Mouse (Mus musculus) brain, adult 2 months (tissue): ENCODE results near the gene Cyp2e1.
"Not testable (repeated sequence)": the region's sequence is repeated elsewhere in the genome, so short reads cannot be mapped to it uniquely, and the experiment has no call there.

Source experiments
- DNase-seq: peaks from one replicate; pipeline ENCODE4 v3.0.0; 2011; ENCODE audit warnings: low read depth, low spot score

Gene Cyp2e1

DNA sequence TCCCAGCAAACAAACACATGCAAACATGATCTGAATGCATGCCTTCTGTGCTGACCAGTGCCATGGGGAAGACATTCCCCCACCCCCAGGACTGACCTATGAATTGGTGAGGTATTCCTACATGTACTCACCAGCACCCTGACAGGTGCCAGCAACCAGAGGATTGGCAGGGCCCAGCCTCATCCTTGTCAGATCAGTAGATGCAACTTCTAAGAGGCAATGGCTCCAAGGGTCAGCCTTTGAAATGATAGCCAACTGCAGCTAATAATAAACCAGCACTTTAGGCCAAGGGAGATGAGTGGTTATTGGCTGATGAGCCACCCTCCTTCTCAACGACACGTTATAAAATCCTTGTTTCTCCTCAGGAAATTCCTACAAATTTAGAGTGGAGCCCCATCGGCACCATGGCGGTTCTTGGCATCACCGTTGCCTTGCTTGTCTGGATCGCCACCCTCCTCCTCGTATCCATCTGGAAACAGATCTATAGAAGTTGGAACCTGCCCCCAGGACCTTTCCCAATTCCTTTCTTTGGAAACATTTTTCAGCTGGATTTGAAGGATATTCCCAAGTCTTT lies at the start of gene Cyp2e1:
Cyp2e1 (plus strand) TSS at position 293 of the 574 bp plus-strand sequence.
- DNase-seq: no peak

DNA sequence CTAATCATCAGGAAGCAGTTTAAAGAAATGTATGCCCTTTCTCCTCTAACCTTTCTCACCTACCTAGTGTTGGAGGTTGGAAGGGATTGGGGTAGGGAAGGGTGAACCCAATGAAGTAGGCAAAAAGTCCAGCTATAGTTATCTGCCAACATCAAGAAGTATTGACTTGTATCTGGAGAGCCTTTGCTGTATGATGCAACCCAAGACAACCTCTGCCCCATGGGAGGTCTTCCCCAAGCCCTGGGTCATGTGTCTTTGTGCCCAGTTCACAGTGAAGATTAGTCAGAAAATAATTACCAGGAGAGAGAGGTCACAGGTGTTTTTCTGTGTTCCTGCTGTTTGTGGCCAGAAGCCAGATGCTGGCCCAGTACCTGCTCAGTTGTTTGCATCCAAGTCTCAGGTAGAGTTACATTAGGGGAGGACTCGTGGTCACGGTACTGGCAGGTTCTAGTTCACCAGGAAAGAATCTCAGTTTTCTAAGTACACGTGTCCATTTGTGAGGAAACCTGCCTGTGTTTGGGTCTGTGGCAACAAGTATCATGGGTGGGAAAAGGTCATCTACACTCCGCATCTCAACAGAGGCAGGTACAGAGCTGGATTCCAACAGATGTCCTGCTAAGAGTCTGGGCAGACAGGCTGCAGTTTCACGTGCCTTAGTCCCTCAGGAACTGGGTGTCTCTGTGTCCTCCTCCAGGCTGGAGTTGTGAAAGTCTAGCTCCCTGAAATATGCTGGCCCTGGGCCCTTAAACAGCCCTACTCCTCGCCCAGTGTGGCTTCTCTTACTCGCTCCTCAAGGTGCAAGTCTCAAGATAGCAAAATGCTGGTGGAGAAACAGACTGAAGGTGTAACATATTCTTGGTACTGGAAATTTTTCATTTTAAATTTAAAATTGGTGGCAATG lies 46.1 kb upstream of the Cyp2e1 start:
- DNase-seq: peak; percentile 54

DNA sequence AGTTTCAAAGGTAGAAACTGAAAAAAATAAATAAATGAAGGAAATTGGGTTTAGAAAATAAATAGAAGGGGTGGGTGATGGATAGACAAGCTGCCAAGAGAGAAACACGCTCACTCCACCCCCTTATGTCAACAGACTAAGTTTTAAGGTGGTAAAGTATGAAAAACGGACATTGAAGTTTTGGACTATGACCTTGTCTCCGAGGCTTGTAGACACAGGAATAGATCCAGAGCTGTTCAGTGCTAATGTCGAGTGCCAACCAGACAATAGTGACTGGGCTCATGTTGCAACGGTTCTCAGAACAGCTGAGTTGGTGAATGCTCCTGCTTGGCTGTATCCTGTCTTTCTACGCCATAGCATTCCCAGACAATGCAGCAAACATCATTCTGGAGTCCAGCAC lies 42.4 kb upstream of the Cyp2e1 start:
- no peak for DNase-seq

DNA sequence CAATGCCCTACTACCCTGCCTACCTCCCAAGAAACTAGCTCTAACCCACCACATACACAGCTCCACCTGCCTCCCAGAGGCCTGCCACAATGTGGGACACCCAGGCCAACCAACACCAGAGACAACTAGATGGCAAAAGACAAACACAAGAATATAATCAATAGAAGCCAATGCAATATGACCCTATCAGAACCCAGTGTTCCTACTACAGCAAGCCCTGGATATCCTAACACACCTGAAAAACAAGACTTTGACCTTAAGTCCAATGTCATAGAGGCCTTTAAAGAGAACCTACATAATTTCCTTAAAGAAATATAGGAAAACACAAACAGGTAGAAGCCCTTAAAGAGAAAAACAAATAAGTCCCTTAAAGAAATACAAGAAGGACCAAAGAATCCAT lies 38.0 kb upstream of the Cyp2e1 start:
- no peak for DNase-seq

DNA sequence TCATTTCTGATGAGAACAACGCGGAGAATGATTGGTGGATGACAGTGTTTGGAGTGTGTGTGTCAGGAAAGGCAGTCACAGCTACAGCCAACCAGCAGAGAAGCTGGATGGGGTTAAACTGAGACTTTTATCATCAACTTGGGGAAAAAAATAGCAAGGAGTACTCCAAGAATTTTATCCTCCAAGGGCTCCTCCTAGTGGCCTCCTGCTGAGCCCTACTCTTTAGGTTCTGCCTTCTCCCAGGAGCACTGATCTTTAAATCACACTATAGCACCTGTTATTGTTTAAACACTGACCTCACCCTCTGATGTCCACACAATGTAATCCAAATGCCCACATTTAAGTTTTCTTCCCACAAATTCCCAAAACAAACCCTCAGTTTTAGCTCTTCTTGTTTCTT lies 30.4 kb upstream of the Cyp2e1 start:
- DNase-seq: peak; percentile 50

DNA sequence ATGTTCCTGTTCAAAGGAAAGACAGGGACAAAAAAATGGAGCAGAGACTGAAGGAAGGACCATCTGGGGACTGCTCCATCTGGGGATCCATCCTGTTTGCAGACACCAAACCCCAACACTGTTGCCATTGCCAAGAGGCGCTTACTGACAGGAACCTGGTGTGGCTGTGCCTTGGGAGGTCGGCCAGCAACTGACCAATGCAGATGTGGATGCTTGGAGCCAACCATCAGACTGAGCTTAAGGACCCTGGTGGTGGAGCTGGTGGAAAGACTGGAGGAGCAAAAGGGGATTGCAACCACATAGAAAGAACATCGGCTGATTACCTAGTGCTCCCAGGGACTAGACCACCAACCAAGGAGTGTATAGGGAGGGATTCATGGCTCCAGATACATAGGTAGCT lies 16.1 kb upstream of the Cyp2e1 start:
- no peak for DNase-seq

DNA sequence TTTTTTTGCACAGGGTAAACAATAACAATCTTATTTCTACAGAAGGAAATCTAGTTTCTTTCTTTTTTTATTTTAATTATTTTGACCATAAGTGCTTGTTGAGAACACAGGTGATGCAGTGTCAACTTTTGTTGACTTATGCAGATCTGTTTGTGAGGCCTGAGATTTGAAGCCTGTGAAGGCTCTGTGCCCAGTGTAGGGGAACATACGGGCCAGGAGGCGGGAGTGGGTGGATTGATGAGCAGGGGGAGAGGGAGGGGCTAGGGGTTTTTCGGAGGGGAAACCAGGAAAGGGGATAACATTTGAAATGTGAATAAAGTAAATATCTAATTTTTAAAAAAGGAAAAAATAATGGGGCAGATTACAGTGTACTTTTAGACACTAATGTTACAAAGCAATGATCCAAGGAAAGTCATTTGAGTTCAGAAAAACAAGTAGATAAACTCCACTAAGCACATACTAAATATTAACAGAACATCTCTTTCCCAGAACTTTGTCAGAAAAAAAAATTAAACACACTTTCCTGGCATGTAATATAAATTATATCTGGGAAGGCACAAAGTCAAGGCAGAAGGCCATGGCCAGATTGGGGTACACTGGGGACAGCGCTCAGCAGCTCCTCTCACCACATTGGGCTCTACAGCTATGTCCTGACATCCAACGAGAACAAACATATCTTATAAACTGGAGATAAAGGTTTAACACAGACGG lies 15.3 kb upstream of the Cyp2e1 start:
- peak; percentile 9 for DNase-seq

DNA sequence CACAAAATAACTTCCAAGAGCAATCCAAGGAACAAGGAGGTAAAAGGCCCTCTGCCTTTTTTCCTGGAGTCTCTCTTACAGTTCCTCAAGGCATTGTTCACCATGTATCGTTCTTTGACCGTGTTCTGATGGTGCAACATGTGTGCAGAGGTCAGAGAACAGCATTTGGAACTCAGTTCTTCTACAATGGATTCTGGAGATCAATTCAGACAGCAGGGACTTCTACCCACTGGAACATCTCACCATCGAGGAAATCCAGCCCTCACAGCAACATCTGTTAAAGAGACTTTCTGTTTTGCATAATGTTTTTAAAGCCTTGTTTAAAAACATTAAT lies 14.7 kb upstream of the Cyp2e1 start:
- DNase-seq: no peak

DNA sequence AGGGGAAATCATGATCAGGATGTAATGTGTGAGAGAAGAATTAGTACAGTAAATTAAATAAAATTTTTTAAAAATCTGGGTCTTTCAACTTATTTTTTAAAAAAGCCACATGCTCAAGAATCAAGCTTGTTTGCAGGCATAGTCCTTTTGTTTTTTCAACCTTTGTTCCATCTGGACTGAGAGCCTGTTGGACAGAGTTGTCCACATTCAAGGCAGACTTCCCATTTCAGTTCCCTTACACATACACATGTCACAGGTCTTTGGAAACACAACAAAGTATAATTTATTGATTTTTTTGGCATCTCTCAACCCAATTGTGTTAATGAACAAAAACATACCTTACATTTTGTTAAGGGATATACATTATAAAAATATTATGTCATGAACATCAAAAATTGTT lies 9.0 kb upstream of the Cyp2e1 start:
- no peak for DNase-seq

DNA sequence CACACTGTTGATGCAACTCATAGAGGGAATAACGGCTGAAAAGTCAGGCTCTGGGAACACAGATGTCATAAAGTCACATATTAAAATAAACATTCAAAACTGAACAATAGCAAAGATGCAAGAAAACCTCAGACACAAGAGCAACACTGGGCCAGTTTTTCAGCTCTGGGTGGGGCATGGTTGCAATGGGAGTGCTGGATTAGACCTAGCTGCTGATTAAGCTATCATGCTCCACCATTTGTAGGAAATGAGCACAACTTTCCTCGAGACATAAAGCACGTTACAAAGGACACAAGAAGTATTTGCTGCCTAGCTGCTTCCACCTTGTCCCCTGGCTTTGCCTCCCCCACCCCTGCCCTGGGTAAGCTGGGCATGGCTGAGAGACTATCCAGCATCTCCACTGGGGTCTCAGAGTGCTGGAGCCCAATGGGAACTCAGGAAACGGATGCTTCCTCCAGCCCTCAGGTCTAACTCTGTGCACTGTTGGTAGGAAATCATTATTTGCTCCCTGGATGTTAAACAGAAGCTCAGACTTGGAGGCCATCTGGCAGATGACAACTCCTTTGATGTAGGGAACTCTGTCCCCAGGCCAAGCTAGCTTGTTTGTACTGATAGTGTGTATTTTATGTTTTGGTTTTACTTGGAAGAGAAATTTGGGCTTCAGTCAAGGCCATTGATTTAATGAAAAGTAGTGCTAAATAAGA lies 7.2 kb upstream of the Cyp2e1 start:
- no peak for DNase-seq

DNA sequence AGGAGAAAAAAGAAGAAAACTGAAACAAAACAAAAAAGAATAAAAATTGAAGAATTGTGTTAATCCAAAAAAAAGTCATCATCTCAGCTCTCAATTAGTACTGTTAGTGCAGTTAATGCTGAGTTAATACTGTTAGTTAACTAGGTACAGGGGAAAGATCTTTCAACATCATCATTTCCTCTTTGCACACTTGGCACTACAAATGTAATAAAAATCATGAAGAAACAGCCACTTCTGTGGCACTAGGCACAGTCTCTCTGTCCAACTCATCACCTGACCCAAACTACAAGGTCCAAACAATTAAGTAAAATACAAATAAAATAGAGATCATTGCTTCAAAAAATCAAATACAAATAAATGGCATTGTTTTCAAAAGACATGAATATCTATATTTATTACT lies 2.9 kb upstream of the Cyp2e1 start:
- no peak for DNase-seq

DNA sequence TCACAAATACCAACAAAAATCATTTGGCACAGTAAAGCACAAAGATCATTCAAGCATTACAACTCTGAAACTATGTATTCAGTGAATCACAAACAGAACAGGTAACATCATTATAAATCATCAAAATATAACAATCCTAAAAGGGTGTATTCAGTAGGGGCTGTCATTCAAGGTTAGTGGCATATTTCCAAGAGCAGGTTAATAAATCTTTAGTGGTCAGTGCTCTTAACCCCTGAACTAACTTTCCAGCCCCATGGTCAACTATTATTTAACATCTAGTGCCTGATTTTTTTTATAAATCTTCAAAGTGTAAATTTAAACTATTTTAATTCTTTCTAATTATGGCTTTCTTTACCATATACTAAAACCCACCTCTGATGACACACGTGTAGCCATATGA lies 1.9 kb downstream of the Cyp2e1 start:
- DNase-seq: not testable (repeated sequence)

DNA sequence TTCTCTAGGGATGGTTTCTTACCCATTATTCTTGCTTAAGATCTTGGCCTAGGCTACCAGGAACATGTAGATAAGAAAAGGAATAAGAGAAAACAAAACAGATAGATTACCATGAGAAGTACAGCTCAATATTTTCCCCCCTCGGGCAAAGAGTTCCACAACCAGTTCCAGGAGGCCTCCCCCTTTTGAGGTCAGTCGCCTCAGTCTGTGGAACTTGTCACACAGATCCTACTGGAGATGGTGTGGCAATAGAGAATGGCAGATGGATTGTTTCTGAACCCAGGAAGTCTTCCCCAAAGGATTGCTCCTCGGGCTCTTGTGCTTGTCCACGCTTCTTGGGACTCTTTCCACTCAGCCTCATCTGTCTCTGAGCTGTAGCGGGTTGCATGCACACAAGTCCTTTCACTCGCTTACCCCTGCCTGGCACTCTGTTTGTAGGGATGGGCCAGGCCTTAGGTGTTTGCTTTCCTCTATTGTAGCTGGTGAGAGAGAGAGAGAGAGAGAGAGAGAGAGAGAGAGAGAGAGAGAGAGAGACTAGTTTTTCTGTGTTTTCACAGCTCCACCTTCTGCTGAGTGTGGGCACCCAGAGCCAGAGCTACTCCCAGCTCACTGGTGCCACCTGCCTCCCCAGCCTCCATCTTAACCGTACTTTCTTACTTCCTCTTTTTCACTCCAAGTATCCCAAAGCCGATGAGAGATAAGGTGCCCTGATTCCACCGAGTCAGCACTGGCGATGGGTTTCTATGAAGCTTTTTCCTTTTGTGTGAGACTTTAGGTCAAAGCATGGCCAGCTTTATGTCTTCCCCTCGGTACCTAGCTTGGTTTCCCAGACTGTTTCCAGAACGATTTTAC lies 2.6 kb downstream of the Cyp2e1 start:
- DNase-seq: peak; percentile 39

DNA sequence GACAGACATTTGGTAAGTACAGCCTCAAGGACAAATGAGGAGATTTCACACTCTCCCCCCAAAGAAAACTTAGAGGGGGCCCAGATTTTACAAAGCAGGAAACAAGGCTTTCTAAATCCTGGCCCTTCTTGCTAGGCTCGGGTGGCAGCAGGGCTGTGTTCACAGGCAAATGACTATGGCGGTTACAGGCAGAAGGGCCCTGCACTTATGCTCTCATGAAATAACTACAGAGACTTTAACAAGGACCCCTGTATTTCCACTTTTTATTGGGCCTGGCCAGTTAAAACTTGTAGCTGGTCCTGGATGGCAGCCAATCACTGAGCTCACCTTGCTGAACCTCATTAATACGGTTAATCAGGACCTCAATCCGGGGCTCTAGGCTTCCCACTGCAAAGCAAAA lies 17.0 kb downstream of the Cyp2e1 start:
- DNase-seq: no peak

DNA sequence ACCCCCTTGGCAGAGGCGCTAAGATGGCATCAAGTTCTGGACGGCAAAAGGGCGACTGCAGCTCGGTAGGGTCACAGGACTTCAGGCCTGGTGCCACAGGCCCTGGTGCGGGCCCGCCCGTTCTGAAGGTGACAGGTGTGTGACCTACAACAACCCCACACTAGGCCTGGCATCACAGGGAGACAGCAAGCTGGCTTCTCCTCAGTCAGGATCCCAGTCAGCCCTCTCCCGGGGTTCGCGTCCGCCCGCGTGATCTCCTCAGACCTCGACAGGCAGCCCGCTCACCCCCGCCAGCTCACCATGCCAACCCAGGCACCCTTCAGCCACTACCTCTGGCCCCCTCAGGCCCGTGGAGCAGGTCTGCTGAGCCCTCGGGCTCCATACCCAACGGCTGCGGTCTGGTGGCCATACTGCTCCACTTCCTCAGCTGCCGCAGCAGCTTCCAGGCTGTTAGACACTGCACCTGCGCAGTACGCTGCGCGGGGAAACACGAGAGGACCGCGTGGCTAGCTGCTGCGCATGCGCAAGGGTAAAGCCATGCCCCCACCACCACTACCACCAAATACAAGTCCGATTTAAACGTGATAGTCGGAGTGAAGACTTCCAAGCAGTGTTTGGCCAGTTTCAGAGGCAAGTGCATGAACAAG lies 24.0 kb downstream of the Cyp2e1 start, which contains the start of gene Syce1:
Syce1 (minus strand) TSS at position 447 of the 647 bp plus-strand sequence.
- no peak for DNase-seq

DNA sequence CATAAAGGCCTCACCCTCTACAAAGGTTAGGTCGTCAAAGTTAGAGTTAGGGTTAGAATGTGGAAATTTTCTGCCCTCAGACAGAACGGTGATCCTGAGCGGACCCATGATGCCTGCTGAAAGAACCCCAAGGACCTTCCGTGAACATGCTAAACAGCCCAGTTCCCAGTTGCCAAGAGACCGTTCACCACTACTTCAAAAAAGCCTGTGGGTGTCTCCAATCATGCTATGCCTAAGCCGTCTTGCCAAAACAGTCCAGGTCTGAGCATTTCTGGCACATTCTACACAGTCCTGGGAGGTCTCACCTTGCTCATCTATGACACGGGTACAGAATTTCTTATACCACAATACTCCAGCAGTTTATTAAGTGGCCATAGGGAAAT lies 24.5 kb downstream of the Cyp2e1 start:
- DNase-seq: no peak

DNA sequence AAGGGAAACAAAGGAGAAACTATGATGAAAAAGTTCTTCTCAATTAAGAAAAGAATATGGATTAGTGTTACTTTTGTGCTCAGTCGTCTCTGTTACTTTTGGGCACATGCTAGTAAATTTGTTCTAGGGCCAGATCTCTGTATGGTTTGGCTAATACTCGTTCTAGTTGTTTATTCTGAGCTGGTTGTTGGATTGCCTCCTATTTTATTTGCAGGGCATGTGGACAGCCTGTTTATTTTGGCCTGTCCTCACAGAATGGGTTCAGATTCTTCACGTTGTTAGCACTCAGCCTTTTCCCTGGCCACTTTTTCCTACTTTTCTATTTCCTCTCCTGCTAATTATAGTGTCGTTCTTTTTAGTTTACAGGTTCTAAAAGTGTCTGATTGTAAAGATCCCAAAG lies 30.0 kb downstream of the Cyp2e1 start:
- no peak for DNase-seq

DNA sequence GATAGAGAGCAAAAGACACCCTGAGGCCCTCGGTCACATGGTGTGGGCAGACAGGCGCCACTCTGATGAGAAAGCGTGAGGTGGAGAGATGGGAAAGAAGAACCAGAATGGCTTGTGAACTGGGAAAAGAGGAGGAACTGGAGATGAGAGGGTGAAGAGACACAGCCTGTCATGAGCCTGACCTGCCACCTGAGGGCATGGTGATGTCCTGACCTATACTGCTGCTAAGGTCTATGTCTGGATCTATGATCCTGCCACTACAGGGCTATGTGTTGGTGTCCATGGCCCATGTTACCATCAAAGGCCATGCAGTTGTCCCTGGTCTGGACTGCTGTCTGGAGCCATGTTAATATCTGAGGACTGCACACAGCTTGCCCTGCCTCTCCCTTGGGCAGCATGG lies 34.1 kb downstream of the Cyp2e1 start:
- no peak for DNase-seq

DNA sequence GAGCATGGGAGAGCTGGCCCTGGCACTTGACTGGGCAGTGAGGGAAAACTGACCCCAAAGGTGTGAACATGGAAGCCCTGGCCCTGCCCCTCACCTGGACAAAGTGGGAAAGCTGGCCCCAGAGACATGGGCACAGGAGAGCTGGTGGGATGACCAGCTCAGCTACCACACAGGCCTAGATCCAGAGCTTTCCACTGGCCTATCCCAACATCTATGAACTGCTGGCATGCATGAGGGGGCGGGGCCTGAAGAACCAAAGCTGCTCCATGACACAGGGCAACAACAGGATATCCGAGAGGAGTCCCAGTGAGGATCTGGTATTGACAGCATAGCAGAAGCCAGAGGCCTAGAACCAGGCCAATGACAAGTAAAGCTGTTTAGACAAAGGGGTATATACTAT lies 34.7 kb downstream of the Cyp2e1 start:
- no peak for DNase-seq

DNA sequence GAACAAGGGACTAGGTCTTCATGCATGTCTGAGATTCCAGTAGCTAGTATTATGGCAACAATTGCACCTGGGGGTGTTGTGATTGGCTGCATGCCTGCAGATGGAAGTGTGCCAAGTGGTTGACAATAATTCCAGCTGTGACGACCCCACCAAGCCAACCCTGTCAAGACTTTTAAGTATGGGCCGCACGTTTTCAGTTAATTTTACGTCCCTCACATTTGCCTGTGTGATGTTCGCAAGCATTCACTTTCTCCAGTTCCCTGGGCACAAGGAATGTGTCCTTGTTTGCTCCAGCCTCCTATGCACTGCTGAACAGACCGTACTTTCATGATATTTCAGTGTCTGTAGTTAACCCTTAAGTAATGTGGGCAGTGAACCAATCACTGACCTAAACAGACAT lies 39.1 kb downstream of the Cyp2e1 start:
- no peak for DNase-seq

DNA sequence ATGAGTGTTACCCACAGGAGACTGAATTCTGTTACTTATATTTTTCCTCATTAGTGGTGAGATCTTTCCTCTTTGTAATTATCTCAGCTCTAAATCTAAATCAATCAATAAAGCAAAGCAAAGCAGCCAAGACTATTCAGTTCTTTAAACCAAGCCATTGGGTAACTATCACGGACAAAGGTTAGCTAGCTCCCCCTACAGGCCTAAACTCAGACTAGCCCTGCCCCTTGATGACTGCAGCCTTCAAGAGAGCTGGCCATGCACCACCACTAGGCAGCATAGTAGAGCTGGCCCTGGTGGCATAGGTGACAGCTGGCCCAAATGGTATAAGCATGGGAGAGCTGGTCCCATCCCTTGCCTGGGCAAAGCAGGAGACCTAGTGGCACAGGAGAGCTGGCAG lies 42.2 kb downstream of the Cyp2e1 start:
- peak; percentile 83 for DNase-seq
